19 mouse cellular contexts compared by ENCODE assay signal in genomic region chr3:9505692-9506211, GRCm38 (mm10).
DNase-seq lines count a peak whose midpoint lies in the region; ATAC-seq and TF ChIP-seq lines count a peak whose summit lies in the region.
"Had no signal": no experiment of that assay in that cellular context is flagged by ENCODE, and none has a peak within 500 bp of the region (broad histone marks: within the 10 kb centered on the region; RNA-seq: fewer than 3 reads in every experiment).

No protein-coding gene starts in this region.

- H3K27ac ChIP-seq in heart, embryonic 13.5 days (replicated peaks), result no peak overlapping the region
- H3K27ac ChIP-seq in limb, embryonic 13.5 days, result no peak overlapping the region
- no peak overlapping the region for H3K27ac ChIP-seq in limb, embryonic 10.5 days
- H3K27ac ChIP-seq in bone marrow macrophage, adult 2 months (ENCODE audit: insufficient read depth, low read depth, low read length), result peak overlapping the region; percentile 92
- no peak overlapping the region for H3K27ac ChIP-seq in kidney, embryonic 14.5 days (ENCODE audit: low read depth, low read length)
- H3K27ac ChIP-seq: forebrain, embryonic 12.5 days; liver, embryonic 14.5 days; lung, embryonic 15.5 days; midbrain, embryonic 15.5 days; neural tube, embryonic 15.5 days had no signal

- no peak overlapping the region for H3K4me3 ChIP-seq in heart, embryonic 13.5 days
- H3K4me3 ChIP-seq in limb, embryonic 13.5 days, result no peak overlapping the region
- H3K4me3 ChIP-seq in limb, embryonic 10.5 days, result no peak overlapping the region
- H3K4me3 ChIP-seq in bone marrow macrophage, adult 2 months (ENCODE audit: insufficient read depth, low read length), result no peak overlapping the region
- no peak overlapping the region for H3K4me3 ChIP-seq in kidney, embryonic 14.5 days (ENCODE audit: low read length)
- H3K4me3 ChIP-seq: forebrain, embryonic 12.5 days; lung, embryonic 15.5 days; midbrain, embryonic 15.5 days; myocyte; neural tube, embryonic 15.5 days had no signal

- TF ChIP-seq POLR2A in bone marrow macrophage, adult 2 months (IDR thresholded peaks at IDR 0.05; ENCODE audit: borderline replicate concordance, low read depth, low read length), result no peak

- no peak for TF ChIP-seq CTCF in bone marrow macrophage, adult 2 months (IDR thresholded peaks at IDR 0.05; ENCODE audit: low read depth, low read length)

- H3K9me3 ChIP-seq in heart, embryonic 13.5 days, result no peaks in the 10 kb centered on the region
- H3K9me3 ChIP-seq in limb, embryonic 13.5 days, result no peaks in the 10 kb centered on the region
- H3K9me3 ChIP-seq in limb, embryonic 10.5 days (replicated peaks), result no peaks in the 10 kb centered on the region
- no peaks in the 10 kb centered on the region for H3K9me3 ChIP-seq in kidney, embryonic 14.5 days (ENCODE audit: control insufficient read depth, low read length)
- H3K9me3 ChIP-seq: forebrain, embryonic 12.5 days; lung, embryonic 15.5 days; midbrain, embryonic 15.5 days; neural tube, embryonic 15.5 days had no signal

- H3K4me2 ChIP-seq in heart, embryonic 13.5 days, result no peak overlapping the region
- H3K4me2 ChIP-seq in limb, embryonic 13.5 days (replicated peaks), result no peak overlapping the region
- no peak overlapping the region for H3K4me2 ChIP-seq in kidney, embryonic 14.5 days (replicated peaks; ENCODE audit: low read depth, low read length)
- H3K4me2 ChIP-seq: forebrain, embryonic 12.5 days; lung, embryonic 15.5 days; midbrain, embryonic 15.5 days; neural tube, embryonic 15.5 days had no signal

- H3K27me3 ChIP-seq in heart, embryonic 13.5 days (replicated peaks), result no peaks in the 10 kb centered on the region
- H3K27me3 ChIP-seq in limb, embryonic 13.5 days, result no peaks in the 10 kb centered on the region
- H3K27me3 ChIP-seq in limb, embryonic 10.5 days (ENCODE audit: low read depth, poor library complexity, severe bottlenecking), result no peaks in the 10 kb centered on the region
- H3K27me3 ChIP-seq in kidney, embryonic 14.5 days (ENCODE audit: control insufficient read depth, insufficient read depth, low read length), result no peaks in the 10 kb centered on the region
- H3K27me3 ChIP-seq: lung, embryonic 15.5 days; neural tube, embryonic 15.5 days had no signal

- ATAC-seq in heart, embryonic 13.5 days (ENCODE audit: extremely low read depth, insufficient number of reproducible peaks, low FRiP score, low TSS enrichment), result no peak
- no peak for ATAC-seq in limb, embryonic 13.5 days (ENCODE audit: low FRiP score, low read depth)
- peak; percentile 35; the same call in 1 of the 2 replicates for ATAC-seq in granulocyte monocyte progenitor cell, adult 5-6 weeks (replicated peaks; ENCODE audit: poor library complexity, severe bottlenecking)
- no peak for ATAC-seq in kidney, embryonic 14.5 days (ENCODE audit: low FRiP score, low TSS enrichment)
- ATAC-seq: midbrain, embryonic 15.5 days had no signal

- DNase-seq in heart, postnatal 36 days, result no peak
- DNase-seq in limb, embryonic 10.5 days (ENCODE audit: low spot score), result no peak
- DNase-seq: adrenal gland, adult 2 months; cerebellum, postnatal 25 days; heart, adult 18-20 months; kidney, adult 11 months; kidney, postnatal 10 days; right cerebral cortex, postnatal 14 days had no signal

- H3K9ac ChIP-seq in heart, embryonic 13.5 days, result peak overlapping the region; percentile 54; the same call in 1 of the 2 replicates
- H3K9ac ChIP-seq in limb, embryonic 13.5 days, result 0 out of 2 replicates have a peak overlapping the region, but pooled peaks have one; percentile 35
- H3K9ac ChIP-seq in kidney, embryonic 14.5 days (ENCODE audit: low read depth, low read length), result no peak overlapping the region; the same call in 1 of the 2 replicates
- H3K9ac ChIP-seq: forebrain, embryonic 12.5 days; liver, embryonic 14.5 days; lung, embryonic 15.5 days; midbrain, embryonic 15.5 days; neural tube, embryonic 15.5 days had no signal

- intact Hi-C loops in heart, postnatal 36 days (cut with DNase I), result no loop called here

- 64% methylated on average over 6 of the region's 6 CpGs for WGBS in heart, embryonic 13.5 days
- 68% methylated on average over 6 of the region's 6 CpGs for WGBS in limb, embryonic 13.5 days
- WGBS in limb, embryonic 10.5 days, result 79% methylated on average over 6 of the region's 6 CpGs
- WGBS in kidney, embryonic 14.5 days, result 69% methylated on average over 6 of the region's 6 CpGs

- H3K4me1 ChIP-seq in heart, embryonic 13.5 days, result peaks cover 41% of the 10 kb centered on the region
- H3K4me1 ChIP-seq in limb, embryonic 13.5 days, result peaks cover 20% of the 10 kb centered on the region
- H3K4me1 ChIP-seq in limb, embryonic 10.5 days, result peaks cover 4% of the 10 kb centered on the region
- H3K4me1 ChIP-seq in bone marrow macrophage, adult 2 months (ENCODE audit: control insufficient read depth, insufficient read depth, low read length), result peaks cover 18% of the 10 kb centered on the region
- peaks cover 6% of the 10 kb centered on the region for H3K4me1 ChIP-seq in kidney, embryonic 14.5 days (ENCODE audit: control insufficient read depth, insufficient read depth, low read length)

- H3K36me3 ChIP-seq in heart, embryonic 13.5 days, result no peaks in the 10 kb centered on the region
- no peaks in the 10 kb centered on the region for H3K36me3 ChIP-seq in limb, embryonic 13.5 days
- H3K36me3 ChIP-seq in limb, embryonic 10.5 days, result no peaks in the 10 kb centered on the region
- no peaks in the 10 kb centered on the region for H3K36me3 ChIP-seq in kidney, embryonic 14.5 days (ENCODE audit: control insufficient read depth, insufficient read depth, low read length)
- H3K36me3 ChIP-seq: forebrain, embryonic 12.5 days; lung, embryonic 15.5 days; midbrain, embryonic 15.5 days; neural tube, embryonic 15.5 days had no signal
